Mouse (Mus musculus) intestine, embryonic 15.5 days (tissue): ENCODE measurements around the gene Olfr800. TPM values are rescaled to one million over a fixed set of nuclear protein-coding genes. Genes with fewer than 3 reads are reported as not detected.

Source experiments
- polyA plus RNA-seq: library from polyadenylated mRNA; unstranded; fragments of >200 nt; fragmentation: Nextera tagmentation; extraction: Ambion mirVana; gene quantifications from 2 replicates; pipeline ENCODE4 v1.2.1, GENCODE M21; 2015

The Olfr800 gene
- polyA plus RNA-seq, 1 experiment from 2014 or later, result not detected

Other genes with a start within 250 kb of the Olfr800 start
- not detected in 2 replicates for gene Olfr786, start 230.4 kb upstream of the Olfr800 start, polyA plus RNA-seq
- gene Olfr787, start 195.8 kb upstream of the Olfr800 start, polyA plus RNA-seq, result not detected in 2 replicates
- not detected in 2 replicates for gene Olfr788, start 186.7 kb upstream of the Olfr800 start, polyA plus RNA-seq
- gene Olfr789, start 172.9 kb upstream of the Olfr800 start, polyA plus RNA-seq, result not detected in 2 replicates
- gene Olfr790, start 159.2 kb upstream of the Olfr800 start, polyA plus RNA-seq, result not detected in 2 replicates
- not detected in 2 replicates for gene Olfr791, start 135.9 kb upstream of the Olfr800 start, polyA plus RNA-seq
- gene Olfr792, start 118.5 kb upstream of the Olfr800 start, polyA plus RNA-seq, result not detected in 2 replicates
- gene Olfr794, start 90.0 kb upstream of the Olfr800 start, polyA plus RNA-seq, result not detected in 2 replicates
- not detected in 2 replicates for gene Olfr796, start 45.1 kb upstream of the Olfr800 start, polyA plus RNA-seq
- gene Olfr798, start 29.8 kb upstream of the Olfr800 start, polyA plus RNA-seq, result not detected in 2 replicates
- gene Olfr799, start 20.2 kb upstream of the Olfr800 start, polyA plus RNA-seq, result not detected in 2 replicates
- gene Olfr801, start 16.2 kb downstream of the Olfr800 start, polyA plus RNA-seq, result not detected in 2 replicates
- gene Olfr802, start 30.5 kb downstream of the Olfr800 start, polyA plus RNA-seq, result not detected in 2 replicates
- not detected in 2 replicates for gene Olfr803, start 36.6 kb downstream of the Olfr800 start, polyA plus RNA-seq
- not detected in 2 replicates for gene Olfr804, start 45.5 kb downstream of the Olfr800 start, polyA plus RNA-seq
- not detected in 2 replicates for gene Olfr805, start 71.7 kb downstream of the Olfr800 start, polyA plus RNA-seq
- gene Olfr806, start 84.2 kb downstream of the Olfr800 start, polyA plus RNA-seq, result not detected in 2 replicates
- gene Olfr807, start 100.1 kb downstream of the Olfr800 start, polyA plus RNA-seq, result not detected in 2 replicates
- not detected in 2 replicates for gene Olfr808, start 107.8 kb downstream of the Olfr800 start, polyA plus RNA-seq
- gene Olfr809, start 116.9 kb downstream of the Olfr800 start, polyA plus RNA-seq, result not detected in 2 replicates
- not detected in 2 replicates for gene Olfr810, start 137.2 kb downstream of the Olfr800 start, polyA plus RNA-seq
- not detected in 2 replicates for gene Olfr811, start 146.7 kb downstream of the Olfr800 start, polyA plus RNA-seq
- not detected in 2 replicates for gene Olfr812, start 188.4 kb downstream of the Olfr800 start, polyA plus RNA-seq
- not detected in 2 replicates for gene Olfr813, start 197.7 kb downstream of the Olfr800 start, polyA plus RNA-seq
- not detected in 2 replicates for gene Olfr814, start 222.2 kb downstream of the Olfr800 start, polyA plus RNA-seq
- not detected in 2 replicates for gene Olfr815, start 248.2 kb downstream of the Olfr800 start, polyA plus RNA-seq